Mouse (Mus musculus) megakaryocyte, embryonic 14.5 days (primary cell): Measurements from ENCODE around the gene Dnaja4. TPM values are rescaled to one million over a fixed set of nuclear protein-coding genes. Genes with fewer than 3 reads are reported as not detected.

Source experiments
- H3K27me3 ChIP-seq: replicated peaks from 2 replicates; pipeline ENCODE3; 2012; ENCODE audit warnings: inconsistent platforms
- H3K36me3 ChIP-seq: replicated peaks from 2 replicates; pipeline ENCODE3; 2012; ENCODE audit warnings: low read length, inconsistent platforms, mixed read lengths
- H3K4me1 ChIP-seq: 2 replicates; pipeline ENCODE4 v1.6.1; 2012; ENCODE audit warnings: inconsistent platforms
- H3K4me3 ChIP-seq: replicated peaks from 2 replicates; pipeline ENCODE3; 2012; ENCODE audit warnings: moderate library complexity, mild to moderate bottlenecking, inconsistent platforms
- H3K9me3 ChIP-seq: 2 replicates; pipeline ENCODE4 v1.6.1; 2012; ENCODE audit warnings: inconsistent platforms
- FLI1 ChIP-seq: IDR thresholded peaks from 2 replicates; pipeline ENCODE4 v1.6.1; 2012; ENCODE audit warnings: low read length, inconsistent platforms, mixed read lengths
- GATA1 ChIP-seq: IDR thresholded peaks from 3 replicates; pipeline ENCODE4 v1.6.1; 2012; ENCODE audit warnings: mixed read lengths, low read length, inconsistent platforms, borderline replicate concordance
- polyA plus RNA-seq: library from polyadenylated mRNA; stranded (reverse); fragments of >175 nt; gene quantifications from 2 replicates; pipeline ENCODE4 v1.2.3, GENCODE M21; 2012; ENCODE audit warnings: low replicate concordance; ENCODE audit not compliant: insufficient read depth

Gene Dnaja4
- polyA plus RNA-seq, 1 experiment, result 0.46 TPM

DNA sequence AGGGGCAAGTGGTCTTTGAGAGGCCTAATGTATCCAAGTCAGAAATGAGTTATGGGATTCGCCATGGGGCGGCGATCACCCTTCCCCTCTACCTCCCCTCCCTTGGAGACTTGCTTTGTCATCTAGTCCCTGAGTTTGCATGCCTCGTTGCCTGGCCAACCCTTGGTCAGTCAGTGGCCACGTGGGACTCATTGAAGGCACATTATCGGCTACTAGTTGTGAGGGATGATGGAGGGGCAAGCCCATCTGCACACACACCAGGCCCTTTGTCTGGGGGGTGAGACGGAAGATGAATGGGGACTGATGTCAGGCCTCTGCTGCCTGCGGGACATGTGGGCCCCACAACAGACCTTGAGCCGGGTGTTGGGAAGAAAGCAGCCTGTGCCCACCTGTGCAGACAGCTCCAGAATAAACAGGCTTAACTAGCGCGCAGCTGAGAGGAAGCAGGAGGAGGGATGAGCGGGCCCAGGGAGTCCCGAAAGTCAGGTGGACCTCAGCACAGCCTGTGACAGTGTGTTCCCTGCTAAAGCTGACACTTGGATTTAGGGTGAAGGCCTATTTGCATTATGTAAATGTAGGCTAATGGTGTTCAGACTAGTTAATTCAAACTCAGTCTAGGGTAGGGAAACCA is 47.2 kb downstream of the Dnaja4 start:
- Histone ChIP-seq H3K4me3 (no peak overlapping the region), H3K4me1 (peaks cover 8% of the 10 kb centered on the region), H3K27me3 (peaks cover 58% of the 10 kb centered on the region), H3K9me3 (no peaks in the 10 kb centered on the region), H3K36me3 (no peaks in the 10 kb centered on the region)
- TF ChIP-seq FLI1, result no peak
- TF ChIP-seq GATA1, result no peak

GRCm38 (mm10) chr9:54750215-54750981 is 51.7 kb downstream of the Dnaja4 start:
- H3K4me1 ChIP-seq, result peaks cover 4% of the 10 kb centered on the region; the same call in 1 of the 2 replicates
- no peak overlapping the region for H3K4me3 ChIP-seq
- no peaks in the 10 kb centered on the region for H3K36me3 ChIP-seq
- TF ChIP-seq FLI1 (no peak), GATA1 (no peak)
- H3K27me3 ChIP-seq, result peaks cover 74% of the 10 kb centered on the region
- no peaks in the 10 kb centered on the region for H3K9me3 ChIP-seq

DNA sequence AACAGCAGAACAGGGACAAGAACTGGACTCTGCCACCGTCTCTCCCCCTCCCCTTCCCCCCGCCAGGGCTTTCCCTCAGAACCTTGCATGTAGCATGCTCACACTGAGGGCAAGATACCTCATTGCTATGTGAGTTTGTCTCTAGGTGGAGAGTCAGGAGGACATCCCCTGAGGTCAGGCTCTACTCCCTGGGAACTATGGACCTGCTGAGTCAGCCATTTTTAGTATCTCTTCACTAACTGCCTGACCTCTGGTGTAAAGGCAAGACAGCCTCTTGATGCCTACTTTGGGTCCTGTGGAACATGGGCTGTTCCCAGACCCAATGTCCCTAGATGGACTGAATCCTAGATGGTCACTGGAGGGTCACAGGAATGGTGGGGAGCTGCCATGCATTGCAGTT is 53.0 kb downstream of the Dnaja4 start:
- Histone ChIP-seq H3K4me1 (no peaks in the 10 kb centered on the region), H3K4me3 (no peak overlapping the region), H3K9me3 (0 out of 2 replicates have a peak, but pooled peaks cover under 1% of the 10 kb centered on the region), H3K27me3 (peaks cover 71% of the 10 kb centered on the region), H3K36me3 (no peaks in the 10 kb centered on the region)
- TF ChIP-seq GATA1, result no peak
- TF ChIP-seq FLI1, result no peak

GRCm38 (mm10) chr9:54752201-54752943 is 53.7 kb downstream of the Dnaja4 start:
- H3K9me3 ChIP-seq, result 0 out of 2 replicates have a peak, but pooled peaks cover 4% of the 10 kb centered on the region
- H3K4me3 ChIP-seq, result no peak overlapping the region
- no peaks in the 10 kb centered on the region for H3K36me3 ChIP-seq
- H3K4me1 ChIP-seq, result no peaks in the 10 kb centered on the region
- peaks cover 71% of the 10 kb centered on the region for H3K27me3 ChIP-seq
- TF ChIP-seq GATA1 (no peak), FLI1 (no peak)

DNA sequence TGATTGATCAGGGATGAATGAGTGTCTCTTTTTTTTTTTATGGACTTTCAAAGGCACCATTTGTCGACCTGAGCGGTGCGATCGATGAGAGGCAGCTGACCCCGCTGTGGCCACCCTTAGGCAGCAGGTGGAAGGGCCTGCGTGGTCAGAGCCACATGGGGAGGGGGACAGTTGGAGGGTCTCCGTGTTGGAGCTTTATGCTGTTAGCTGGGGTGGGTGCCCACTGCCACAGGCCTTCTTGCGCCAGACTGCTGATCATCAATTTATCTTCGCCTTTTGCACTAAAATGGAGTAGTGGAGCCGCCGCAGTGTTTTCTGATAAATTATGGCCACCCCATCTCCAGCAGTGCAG is 54.2 kb downstream of the Dnaja4 start:
- H3K36me3 ChIP-seq, result no peaks in the 10 kb centered on the region
- no peak overlapping the region for H3K4me3 ChIP-seq
- peaks cover 66% of the 10 kb centered on the region for H3K27me3 ChIP-seq
- no peaks in the 10 kb centered on the region for H3K4me1 ChIP-seq
- TF ChIP-seq FLI1 (no peak), GATA1 (no peak)
- 0 out of 2 replicates have a peak, but pooled peaks cover 4% of the 10 kb centered on the region for H3K9me3 ChIP-seq

DNA sequence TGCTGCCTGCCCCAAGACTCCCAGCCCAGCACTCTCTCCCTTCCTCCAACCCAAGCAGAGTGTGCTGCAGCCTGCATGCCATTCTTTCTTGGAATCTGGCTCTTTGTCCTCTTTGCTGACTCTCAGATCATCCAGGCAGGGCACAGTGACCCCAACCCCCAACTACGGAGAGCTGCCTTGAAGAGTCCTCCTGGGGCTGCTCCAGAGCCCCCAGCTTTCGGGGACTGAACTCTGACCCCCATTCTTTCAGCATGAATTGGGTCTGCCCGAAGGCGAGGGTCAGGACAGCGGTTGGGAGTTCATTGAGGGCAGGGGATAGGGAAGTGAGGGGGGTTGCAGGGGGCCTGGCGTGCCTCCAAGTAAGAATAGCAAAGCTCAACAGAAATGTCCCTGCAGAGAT is 60.9 kb downstream of the Dnaja4 start:
- no peak for TF ChIP-seq GATA1
- peaks cover 74% of the 10 kb centered on the region for H3K27me3 ChIP-seq

GRCm38 (mm10) chr9:54764091-54764490 is 65.4 kb downstream of the Dnaja4 start:
- Histone ChIP-seq H3K9me3 (no peaks in the 10 kb centered on the region), H3K4me1 (peaks cover 13% of the 10 kb centered on the region), H3K27me3 (peaks cover 91% of the 10 kb centered on the region), H3K36me3 (no peaks in the 10 kb centered on the region), H3K4me3 (no peak overlapping the region)
- TF ChIP-seq GATA1, result no peak
- TF ChIP-seq FLI1, result no peak

More for the DNA sequence above, 60.9 kb downstream of the Dnaja4 start:
- Histone ChIP-seq H3K36me3 (no peaks in the 10 kb centered on the region), H3K4me3 (no peak overlapping the region), H3K4me1 (peaks cover 2% of the 10 kb centered on the region), H3K9me3 (0 out of 2 replicates have a peak, but pooled peaks cover 4% of the 10 kb centered on the region)

DNA sequence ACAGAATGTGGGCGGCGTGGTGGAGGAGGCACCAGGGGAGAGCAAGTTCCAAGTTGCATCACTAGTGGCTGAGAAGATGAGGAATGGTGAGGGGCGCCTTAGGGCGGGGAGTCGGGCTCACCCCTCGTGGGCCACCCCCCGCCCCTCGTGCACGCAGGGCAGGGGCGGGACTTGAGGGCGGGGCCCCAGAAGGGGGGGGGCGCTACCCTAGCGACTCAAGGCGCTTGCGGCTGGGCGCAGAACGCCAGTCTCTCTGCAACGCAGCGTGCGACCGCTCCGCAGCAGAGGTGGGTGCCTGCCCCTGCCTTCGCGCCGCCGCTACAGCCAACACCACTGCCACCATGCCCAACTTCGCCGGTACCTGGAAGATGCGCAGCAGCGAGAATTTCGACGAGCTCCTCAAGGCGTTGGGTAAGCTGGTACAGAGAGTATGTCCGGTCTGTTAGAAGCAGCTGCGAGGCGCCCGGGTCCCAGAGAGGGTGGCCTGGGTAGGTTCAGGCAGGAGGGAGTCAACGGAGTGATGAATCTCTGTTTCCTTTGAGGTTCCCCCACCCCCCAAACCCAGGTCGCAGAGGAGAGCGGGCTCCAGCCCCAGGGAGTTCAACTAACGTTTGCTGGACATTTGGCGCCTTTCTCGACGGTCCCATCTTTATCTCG is 66.0 kb downstream of the Dnaja4 start, which contains the start of gene Crabp1:
Gene Crabp1 (plus strand): TSS at position 188 of the 657 bp plus-strand sequence.
- Histone ChIP-seq H3K27me3 (peaks cover 90% of the 10 kb centered on the region), H3K4me1 (peaks cover 13% of the 10 kb centered on the region), H3K36me3 (no peaks in the 10 kb centered on the region), H3K4me3 (peak within 1 kb of the TSS; percentile 73), H3K9me3 (no peaks in the 10 kb centered on the region)
- TF ChIP-seq GATA1 (no peak), FLI1 (no peak)

GRCm38 (mm10) chr9:54765336-54766085 is 66.8 kb downstream of the Dnaja4 start:
- H3K9me3 ChIP-seq, result no peaks in the 10 kb centered on the region
- H3K36me3 ChIP-seq, result no peaks in the 10 kb centered on the region
- no peak overlapping the region for H3K4me3 ChIP-seq
- peaks cover 13% of the 10 kb centered on the region for H3K4me1 ChIP-seq
- no peak for TF ChIP-seq GATA1
- no peak for TF ChIP-seq FLI1
- peaks cover 91% of the 10 kb centered on the region for H3K27me3 ChIP-seq

Other genes with a start within 250 kb of the Dnaja4 start
- 0.69 and 0.80 TPM in 2 replicates for gene Dmxl2, start 197.2 kb upstream of the Dnaja4 start, polyA plus RNA-seq
- not detected in 2 replicates for gene Sh2d7, start 159.9 kb upstream of the Dnaja4 start, polyA plus RNA-seq
- gene Cib2, start 138.7 kb upstream of the Dnaja4 start, polyA plus RNA-seq, result 6.0 TPM in 1 of 2 replicates, not detected in the other
- gene Idh3a, start 112.5 kb upstream of the Dnaja4 start, polyA plus RNA-seq, result 7.2 and 14.4 TPM in 2 replicates
- gene Acsbg1, start 37.0 kb upstream of the Dnaja4 start, polyA plus RNA-seq, result 1.8 TPM in 1 of 2 replicates, not detected in the other
- 10.7 and 17.7 TPM in 2 replicates for gene Wdr61, start 35.6 kb downstream of the Dnaja4 start, polyA plus RNA-seq
- not detected in 2 replicates for gene Crabp1, start 65.9 kb downstream of the Dnaja4 start, polyA plus RNA-seq
- 0.36 TPM in 1 of 2 replicates, not detected in the other for gene Ireb2, start 164.9 kb downstream of the Dnaja4 start, polyA plus RNA-seq
- gene Hykk, start 218.4 kb downstream of the Dnaja4 start, polyA plus RNA-seq, result not detected in 2 replicates